Mouse (Mus musculus) embryo, embryonic 11 days (tissue): ENCODE results near the gene Gm20479.

ENCODE experiments used
- DNase-seq: peaks from one replicate; pipeline ENCODE4 v3.0.0-alpha.2; 2015

The Gm20479 gene

DNA sequence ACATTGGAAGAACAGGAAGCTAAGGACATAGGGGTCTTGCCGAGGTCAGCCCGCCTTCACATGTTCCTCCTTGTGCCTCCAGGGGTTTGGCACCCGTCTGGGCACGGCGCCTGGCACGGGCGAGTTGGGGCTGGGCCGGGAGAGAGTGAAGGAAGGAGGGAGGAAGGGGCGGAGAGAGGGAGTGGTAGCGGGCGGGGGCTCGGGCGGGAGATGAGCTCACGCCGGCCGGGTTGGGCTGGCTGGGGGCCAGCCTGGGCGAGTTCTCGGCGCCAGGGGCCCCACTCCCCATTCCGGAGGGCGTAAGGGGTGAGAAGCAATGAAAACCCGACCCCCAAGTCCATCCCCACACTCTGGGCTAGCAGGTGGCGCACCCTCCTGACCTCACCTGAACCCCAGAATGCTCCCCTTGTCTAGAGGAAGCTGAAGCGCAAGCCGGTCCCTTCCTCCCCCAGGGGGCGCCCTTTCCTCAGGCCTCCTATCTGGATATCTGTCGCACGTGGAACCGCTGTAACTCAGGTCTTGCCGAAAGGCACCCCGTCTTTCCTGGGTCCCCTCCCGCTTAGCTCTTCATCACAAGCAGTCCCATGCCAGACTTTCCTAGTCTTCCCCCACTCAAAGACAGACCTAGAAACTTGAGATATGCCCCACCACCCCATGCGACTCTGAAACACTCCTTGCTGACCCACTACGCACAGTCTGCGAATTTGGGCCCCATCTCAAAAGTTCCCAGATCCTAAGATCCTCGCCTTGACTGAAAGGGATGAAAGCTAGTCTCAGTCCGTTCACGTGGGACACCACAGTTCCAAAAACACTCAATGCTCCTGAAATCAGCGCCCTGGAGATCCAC is 24.6 kb downstream of the Gm20479 start:
- DNase-seq: peak; percentile 85

DNA sequence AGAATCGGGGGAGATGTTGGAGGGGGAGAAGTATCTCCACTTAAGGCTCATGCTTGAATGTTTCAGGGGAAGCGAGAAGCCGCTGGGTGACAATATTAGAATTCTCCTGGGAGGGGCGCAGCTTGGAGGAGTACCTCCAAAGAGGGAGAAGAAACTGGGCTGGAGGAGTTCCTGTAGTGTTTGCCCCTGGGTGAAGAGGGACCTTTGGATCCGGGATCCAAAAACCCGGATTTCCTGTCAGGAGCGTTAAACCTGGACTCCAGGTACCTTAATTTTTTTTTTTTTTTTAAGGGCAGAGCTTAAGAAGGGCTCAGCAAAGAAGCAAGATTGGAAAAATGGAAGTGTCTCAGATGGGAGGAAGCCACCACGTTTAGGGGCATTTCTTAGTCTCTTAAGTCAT is 25.4 kb downstream of the Gm20479 start:
- DNase-seq: no peak

DNA sequence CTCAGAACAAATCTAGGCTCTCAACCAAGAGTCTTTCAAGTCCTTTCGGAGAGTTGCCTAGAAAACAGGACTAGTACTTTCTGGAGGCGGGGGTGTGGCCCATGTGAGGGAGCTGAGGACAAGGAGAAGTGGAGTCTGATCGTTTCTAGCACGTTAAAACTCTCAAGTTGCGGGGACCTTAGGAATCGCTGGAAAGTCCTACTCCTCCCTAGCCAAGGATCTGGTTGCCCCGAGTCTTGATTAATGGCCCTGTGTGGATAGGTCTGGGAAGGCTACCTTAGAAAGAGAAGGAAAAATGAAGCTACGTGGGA is 25.7 kb downstream of the Gm20479 start:
- DNase-seq: no peak

DNA sequence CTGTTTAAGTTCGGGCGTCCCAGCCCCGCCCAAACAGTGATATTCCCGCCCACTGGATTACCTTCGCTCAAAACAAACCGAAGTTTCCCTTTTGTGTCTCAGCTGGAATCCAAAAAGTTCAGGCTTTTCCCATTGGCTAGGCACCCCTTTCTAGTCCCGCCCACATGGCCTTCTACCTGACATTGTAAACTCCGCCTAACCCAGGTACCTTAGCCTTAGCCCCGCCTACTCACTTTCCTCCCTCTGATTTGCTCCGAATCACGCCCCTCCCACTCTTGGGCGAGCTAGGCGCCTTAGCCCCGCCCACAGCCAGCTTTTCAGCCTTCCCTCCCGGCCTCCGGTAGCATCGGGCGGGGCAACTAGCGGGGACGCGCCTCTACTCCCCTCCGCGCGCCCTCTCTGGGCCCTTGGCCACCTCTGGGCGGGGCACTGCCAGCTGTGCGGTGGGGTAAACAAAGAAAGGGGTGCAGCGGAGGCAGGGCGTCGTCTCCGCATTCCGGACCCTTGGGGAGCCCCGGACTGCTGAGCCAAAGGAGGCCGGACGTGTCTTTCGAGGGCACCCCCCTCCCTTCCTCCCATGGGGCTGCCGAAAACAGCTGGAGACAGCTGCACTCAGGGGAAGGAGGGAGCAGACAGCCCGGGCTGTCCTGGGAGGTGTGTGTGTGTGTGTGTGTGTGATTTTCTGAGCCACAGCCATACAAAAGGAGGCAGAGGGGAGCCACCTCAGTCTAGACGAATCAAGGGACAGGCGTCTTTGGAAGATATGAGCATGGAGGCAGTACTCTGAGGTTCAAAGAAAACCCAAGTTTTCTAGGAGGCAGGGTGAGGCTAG is 26.3 kb downstream of the Gm20479 start:
- peak; percentile 92 for DNase-seq

DNA sequence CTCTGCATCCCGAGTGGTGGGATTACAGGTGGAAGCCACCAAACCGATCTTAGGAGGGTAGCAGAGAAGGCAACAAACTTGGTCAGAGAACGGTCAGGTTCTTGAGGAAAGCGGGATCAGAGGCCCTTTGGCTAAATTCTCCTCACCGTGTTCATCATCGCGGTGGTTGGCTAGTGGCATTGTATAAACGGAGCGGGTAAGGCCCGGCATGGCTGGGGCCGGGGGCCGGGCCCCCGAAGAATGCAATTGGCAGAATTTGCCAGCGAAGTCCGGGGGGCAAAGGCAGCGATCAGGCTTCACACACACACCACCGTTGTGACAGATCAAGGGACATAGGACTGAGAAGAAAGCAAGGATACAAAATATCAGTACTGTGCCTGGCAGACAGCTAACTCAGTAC is 27.2 kb downstream of the Gm20479 start:
- DNase-seq: no peak

DNA sequence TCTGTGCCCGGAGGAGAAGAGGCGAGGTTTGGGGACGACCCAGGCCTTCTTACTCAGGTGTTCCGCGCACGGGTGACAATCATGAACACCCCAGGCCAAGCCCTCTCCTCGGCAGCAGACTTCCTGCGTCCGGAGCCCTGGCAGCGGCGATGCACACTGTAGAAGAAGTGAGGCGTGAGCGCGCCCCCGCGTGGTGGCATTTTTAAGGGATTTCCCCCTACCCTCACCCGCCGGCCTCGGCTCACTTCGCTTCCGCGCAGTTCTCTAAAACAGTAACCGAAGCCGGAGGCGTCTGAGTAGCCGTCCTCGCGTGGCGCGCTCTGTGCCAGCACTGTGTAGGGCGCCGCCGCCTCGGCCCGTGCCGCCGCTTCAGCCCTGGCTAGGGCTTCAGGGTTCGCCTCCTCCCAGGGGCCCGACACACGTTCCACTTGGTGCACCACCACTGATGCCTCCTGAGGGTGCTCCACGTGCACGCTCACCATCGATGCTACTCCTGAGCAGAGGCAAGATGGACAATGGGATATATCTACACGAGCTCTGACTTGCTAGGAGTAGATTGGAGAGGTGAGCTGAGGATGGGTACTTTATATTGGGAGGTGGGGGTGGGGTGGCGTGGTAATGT is 27.8 kb downstream of the Gm20479 start:
- DNase-seq: peak; percentile 91

DNA sequence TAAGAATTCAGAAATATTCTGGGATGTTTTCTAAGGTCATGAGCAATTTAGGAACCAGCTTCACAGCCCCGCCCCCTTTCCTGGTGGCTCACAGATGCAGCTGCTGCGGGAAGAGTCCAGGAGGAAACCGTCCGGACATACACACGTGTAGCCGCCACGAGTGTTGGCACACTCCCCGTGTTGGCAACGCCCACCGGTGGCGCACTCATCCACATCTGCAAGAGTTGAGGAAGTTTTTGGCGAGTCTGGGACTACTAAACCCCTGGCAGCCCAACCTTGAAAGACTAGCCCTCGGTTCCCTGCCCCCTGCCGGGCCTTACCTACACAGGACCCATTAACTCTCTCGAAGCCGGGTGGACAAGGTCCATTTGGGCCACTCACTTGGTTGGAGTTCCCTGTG is 28.6 kb downstream of the Gm20479 start:
- no peak for DNase-seq

DNA sequence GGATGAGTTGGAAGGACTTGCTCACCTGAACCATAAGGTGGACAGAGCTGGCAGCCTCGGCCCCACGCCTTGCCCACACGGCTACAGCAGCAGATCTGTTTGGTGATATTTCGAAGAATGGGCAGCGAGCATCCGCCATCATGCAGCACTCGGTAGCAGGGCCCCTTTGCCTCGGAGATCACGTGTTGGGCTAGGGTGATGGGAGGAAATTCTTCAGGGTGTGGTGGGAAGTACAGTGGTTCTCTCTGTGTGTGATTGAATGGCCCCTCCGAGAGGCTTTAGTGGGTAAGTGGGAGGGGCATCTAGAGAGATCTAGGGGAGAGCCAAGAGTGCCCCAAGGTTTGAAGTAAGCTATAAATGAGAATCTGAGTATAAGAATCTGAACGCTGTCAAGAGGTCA is 29.1 kb downstream of the Gm20479 start:
- DNase-seq: no peak

DNA sequence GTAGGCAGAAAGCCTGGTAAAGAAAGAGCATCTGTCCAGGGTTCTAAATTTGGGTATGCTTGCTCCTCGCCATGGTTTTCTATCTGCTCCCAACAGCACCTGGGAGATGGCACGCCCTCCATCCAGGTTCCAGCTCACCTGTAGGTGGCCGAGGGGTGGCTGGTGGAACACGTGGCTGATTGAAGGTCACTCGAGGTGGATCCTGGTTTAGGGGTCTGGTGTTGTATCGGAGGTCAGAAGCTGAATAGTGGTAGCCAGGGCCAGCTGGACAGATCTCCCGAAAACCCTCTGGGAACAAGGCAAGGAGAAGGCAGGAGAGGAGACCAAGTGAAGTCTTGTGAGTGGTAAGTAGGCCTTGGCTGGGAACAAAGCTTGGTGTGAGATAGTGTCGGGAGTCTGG is 29.7 kb downstream of the Gm20479 start:
- no peak for DNase-seq

DNA sequence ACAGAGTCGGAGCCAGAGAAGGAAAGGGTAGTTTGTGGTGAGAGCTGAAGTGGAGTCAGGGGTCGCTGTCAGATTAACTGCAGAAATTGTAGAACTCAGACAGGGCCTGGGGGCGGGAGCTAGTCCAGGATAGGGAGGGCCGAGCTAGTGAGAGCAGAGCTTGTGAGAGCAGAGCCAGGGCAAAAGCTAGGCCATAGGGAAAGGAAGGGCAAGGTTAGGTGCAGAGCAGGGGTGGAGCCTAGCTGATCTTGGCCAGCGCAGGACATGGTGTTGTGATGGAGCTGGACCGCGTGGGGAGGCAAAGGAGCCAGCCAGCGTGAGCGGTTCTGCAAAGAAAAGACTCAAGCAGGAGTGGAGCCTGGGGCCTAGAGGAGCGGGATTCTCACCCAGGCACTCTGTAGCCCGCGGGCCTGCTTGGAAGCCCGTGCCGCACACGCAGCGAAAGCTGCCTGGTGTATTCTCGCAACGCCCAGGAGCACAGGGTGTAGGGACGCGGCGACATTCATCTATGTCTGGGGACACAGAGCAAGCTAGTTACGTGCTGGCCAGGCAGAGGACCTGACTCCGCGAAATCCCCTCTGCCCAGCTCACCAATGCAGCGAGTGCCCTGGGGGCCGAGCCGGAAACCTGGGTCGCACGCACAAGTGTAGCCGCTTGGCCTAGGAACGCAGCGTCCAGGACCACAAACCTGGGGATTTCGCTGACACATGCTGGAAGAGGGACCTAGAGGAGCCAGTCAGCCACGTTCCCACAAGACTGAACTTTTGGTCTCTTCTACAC is 30.9 kb downstream of the Gm20479 start:
- peak; percentile 35 for DNase-seq

DNA sequence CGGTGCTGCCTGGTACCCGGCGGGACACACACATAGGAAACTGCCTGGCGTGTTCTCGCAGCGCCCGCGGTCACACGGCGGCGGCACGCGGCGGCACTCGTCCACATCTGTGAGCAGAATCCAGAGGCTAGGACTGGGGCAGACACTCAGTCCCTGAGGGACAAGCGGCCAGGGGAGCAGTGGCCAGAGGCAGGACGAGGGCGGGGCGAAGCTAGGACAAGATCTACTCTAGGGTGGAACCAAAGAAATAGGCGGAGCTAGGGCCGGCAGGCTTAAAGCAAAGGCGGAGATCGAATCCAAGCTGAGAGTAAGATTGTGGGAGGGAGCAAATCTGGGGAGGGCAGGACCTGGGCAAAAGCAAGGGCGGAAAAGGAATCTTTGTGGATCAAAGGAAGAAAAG is 31.5 kb downstream of the Gm20479 start:
- DNase-seq: peak; percentile 79

DNA sequence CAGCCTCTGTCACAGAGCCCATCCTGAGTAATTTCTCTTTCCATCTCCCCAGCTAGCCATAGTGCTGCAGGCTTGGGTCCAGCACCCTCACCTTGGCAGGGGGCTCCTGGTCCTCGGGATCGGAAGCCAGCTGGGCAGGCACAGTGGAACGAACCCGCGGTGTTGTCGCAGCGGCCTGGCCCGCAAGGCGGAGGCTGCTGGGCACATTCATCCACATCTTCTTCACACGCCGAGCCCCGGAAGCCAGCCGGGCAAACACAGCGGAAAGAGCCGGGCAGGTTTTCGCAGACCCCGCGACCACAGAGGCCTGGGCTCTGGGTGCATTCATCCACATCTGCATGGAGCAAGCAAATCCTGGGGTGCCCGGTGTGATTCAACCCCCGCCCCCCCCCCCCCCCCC is 32.3 kb downstream of the Gm20479 start:
- no peak for DNase-seq

DNA sequence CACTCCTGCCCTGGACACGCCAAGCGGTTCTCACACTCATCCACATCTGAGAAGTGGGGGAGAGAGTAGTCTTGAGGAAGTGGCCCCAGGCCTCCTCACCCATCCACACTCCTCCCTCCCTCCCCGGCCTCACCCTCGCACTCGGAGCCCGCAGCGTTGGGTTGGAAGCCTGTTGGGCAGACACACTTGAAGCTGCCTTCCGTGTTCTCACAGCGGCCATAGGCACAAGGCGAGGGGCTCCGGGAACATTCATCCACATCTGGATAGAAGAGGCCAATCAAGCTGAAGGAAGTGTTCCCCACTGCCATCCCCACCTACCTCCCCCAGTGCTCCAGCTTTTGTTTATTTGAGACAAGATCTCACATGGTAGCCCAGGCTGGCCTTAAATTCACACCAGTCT is 33.1 kb downstream of the Gm20479 start:
- DNase-seq: no peak

DNA sequence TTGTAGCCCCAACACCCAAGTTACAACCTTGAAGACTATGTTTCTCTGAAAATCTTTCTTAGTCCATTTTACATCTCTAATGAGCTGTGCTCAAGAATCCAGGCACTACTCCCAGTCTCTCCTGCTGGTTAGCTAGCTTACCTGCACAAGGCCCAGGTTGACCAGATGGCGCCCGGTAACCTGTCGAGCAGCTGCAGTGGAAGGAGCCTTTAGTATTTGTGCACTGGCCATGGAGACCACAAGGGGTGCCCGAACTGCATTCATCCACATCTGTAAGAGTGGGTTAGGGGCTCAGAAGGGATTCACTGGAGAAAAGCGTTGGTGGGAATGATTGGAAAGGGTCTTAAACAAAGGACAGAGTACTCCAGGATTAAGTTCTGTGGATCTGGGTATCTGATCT is 34.2 kb downstream of the Gm20479 start:
- DNase-seq: no peak

DNA sequence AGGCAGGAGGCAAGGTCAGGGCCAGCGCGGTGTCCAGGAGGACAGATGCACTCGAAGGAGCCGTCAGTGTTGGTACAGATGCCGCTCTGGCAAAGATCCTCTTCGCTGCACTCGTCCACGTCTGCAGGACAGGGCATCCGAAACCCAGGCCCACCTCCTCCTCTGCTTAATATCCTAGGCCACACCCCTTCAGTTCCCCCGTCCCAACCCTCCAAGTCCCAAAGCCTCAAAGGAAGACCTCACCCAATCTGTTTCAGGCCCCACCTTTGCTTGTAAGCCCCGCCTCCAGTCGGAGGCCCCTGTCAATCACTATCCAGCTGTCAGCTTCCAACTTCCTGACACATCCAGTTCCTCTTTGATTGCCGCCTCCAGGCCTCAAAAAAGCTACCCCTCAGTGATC is 34.9 kb downstream of the Gm20479 start:
- no peak for DNase-seq

DNA sequence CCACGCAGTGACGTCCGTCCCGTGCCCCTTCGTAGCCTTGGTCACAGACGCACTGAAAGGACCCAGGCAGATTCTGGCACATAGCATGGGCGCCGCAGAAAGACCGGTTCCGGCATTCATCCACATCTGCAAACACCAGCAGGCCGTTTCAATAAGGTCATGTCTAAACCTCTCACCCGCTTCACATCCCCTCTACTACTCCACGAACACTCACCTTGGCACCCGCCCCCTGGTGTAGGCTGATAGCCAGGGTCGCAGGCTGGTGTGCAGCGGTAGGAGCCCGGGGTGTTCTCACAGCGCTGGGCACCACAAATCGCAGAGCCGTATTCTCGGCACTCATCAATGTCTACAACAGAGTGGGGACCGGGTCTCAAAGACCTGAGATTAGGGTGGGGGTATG is 37.8 kb downstream of the Gm20479 start:
- DNase-seq: no peak

DNA sequence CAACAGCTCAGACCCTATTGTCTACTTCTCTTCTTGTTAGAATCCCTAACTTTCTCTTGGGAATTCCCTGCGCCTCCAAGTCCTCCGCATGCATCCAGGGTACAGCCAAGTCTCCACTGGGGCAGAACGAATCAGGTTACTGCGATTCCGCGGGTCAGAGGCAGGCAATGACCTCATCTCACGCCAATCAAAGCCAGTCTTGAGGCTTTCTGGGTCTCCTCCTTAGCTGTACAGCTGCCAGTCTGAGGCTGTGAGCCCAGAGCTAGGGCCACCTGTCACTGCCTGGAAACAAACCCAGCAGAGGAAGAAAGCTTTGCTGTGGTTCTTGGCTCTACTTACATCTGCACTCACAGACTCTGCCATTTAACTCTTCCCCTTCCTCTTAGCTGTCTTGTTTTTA is 41.3 kb downstream of the Gm20479 start:
- DNase-seq: peak; percentile 50

DNA sequence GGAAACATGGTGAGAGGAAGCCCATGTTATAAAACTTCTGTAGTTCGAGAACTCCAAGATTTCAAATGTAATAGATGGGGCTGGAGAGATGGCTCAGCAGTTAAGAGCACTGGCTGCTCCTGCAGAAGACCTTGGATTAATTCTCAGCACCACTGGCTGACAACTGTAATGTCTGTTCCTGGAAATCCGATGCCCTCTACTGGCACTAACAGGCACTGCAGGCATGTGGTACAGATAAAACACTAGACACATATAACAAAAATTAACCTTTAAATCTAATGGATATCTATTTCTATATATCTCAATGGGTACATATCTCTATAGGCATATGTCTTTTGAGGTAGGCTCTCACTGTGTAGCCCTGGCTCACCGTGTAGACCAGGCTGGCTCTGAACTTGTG is 42.8 kb downstream of the Gm20479 start:
- DNase-seq: no peak

DNA sequence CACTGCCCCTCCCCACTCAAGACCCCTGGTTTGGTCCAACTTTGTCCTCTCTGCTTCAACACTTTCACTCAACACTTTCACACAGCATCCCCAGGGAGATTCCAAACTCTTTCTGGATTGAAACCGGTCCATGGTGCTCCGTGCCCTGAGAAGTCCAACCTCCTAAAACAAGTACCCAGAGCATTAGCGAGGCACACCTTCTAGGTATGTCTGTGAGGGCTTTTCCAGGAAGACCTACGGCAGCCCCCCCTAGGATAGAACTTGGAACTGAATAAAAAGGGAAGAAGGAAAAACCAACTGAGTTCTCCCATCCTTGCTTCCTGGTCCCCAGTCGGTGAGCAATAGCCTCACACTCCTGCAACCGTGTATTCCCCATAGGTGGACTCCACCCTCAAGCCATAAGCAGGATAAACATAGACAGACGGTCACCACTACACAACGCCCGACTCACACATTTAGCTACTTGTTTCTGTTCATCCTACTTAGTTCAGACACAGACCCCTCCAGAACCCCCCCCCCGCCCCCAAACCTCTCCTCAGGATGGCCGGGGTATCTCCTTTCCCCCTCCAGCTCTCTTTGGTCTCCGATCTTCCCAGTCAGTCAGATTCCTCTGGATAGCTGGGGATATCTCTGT is 45.5 kb downstream of the Gm20479 start:
- no peak for DNase-seq

DNA sequence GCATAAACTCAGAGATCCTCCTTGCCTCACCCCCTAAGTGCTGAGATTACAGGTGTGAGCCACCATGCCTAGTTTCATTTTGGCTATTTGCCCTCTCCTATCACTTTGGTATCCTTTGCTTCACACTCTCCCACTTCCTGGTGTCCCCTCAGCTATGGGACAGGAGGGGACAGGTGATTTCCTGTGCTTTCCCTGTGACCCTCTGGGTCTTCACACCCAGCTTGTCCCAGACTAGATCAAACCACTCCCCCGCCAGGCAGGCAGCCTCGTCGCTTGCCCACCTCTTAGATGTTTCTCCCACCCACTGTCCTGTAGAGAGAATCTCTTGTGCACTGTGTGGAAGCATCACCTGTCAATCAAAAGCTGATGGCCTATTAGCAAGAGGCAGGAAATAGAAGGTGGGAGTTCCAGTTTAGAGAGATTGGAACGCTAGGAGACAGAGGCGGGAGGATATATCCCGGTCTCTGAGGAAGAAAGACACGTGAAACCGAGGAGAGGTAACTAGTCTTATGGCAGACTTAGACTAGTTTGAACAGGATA is 46.2 kb downstream of the Gm20479 start:
- DNase-seq: no peak

DNA sequence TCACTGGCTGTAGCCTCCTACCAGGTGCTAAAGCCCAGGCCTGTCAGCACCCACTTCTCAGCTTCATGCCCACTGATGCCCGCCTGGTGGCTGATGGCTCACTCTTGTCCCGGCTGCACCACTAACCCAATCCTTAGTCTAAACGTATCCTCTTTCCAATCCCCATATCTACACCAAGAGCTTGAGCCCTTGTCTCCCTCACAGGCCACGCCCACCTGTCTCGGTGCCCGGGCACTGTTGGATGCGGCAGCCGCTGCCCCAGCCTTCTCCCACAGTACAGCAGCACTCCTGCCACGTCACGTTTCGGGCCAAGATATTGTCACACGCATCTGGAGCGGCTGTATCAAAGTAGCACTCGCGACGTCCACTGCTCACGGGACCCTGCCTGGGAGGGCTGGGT is 46.9 kb downstream of the Gm20479 start:
- peak; percentile 53 for DNase-seq

DNA sequence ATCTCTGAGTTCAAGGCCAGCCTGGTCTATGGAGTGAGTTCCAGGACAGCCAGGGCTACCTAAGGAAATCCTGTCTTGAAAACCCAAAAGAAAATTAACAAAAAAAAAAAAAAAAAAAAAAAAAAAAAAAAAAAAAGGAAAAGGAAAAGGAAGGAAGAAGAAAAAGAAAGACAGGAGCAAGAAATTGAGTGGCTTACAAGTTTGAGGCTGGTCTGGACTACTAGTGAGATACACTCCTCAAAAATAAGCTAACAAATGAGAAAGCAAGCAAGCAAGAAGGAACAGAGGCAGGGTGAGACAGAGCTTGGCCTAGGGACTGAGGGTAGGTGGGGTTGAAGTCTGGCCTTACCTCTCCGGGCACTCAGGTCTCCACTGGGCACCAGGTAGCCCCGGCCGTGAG is 47.4 kb downstream of the Gm20479 start:
- DNase-seq: no peak
